Mouse (Mus musculus): Measurements from ENCODE around the gene Pak2.

Pak2 gene

DNA sequence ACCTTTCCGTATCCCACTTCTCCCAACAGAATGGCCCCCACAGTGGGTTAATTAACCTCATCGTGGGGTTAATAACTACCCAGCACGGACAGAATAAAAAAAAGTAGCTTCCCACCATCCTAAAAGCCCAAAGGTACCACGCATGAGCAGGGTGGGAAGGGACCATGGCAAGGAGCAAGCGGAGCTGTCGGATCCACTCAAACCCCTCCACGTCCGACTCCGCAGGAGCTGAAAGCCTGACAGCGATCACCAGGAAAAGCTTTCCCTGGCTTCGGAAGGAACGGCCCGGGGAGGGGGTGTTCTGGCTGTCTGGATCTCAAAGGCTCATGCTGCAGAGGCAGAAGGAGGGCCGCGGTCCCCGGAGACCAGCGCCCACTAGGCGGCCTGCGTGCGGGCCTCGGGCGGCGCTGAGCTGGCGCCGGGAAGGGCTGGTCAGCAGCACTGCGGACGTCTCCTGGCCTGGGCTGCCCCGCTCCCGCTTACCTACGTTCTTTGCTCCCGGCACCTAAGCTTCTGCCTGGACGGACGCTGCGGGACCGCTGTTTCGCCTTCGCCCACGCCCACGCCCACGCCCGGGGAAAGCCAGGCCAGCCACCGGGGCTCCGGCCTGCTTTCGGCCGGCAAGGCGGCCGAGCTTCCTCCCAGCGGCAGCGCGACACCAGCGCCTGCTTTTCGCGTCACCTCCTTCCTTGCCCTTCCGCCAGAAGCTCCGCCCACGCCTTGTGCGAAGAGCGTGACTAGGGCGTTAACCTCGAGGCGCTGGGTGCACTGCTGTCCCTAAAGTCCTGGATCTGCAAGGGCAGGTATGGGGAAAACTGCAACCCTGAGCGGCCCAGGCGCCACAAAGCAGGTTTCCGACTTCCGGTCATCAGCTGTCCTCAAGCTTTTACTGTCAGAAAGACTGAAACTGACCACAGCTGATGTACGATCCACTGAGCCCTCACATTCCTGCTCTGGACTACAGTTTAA, 76.3 kb downstream of the Pak2 start, which contains the start of gene Senp5:
Gene Senp5 (minus strand): TSS at position 779 of the 969 bp plus-strand sequence.
- DNase-seq (ENCODE audit: low spot score in 2 of 2): peak; percentile 87 to 89

DNA sequence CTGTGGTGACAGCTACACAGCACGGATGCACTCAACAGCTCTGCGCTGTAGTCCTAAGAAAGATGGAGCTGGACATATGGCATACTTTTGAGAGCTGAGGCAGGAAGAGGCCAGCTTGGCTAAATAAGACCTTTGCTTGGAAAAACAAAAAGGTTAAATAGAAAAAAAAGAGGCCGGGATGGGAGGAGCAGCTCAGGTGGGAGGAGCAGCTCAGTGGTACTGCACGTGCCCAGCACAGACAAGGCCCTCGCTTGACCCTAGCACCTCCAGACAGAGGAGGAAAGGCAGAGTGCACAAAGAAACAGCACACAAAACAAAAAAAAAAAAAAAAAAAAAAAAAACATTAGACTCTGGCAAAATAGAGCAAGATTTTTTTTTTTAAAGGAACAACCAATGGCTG, 82.8 kb downstream of the Pak2 start:
- no peak for DNase-seq (ENCODE audit: low spot score in 2 of 2)

DNA sequence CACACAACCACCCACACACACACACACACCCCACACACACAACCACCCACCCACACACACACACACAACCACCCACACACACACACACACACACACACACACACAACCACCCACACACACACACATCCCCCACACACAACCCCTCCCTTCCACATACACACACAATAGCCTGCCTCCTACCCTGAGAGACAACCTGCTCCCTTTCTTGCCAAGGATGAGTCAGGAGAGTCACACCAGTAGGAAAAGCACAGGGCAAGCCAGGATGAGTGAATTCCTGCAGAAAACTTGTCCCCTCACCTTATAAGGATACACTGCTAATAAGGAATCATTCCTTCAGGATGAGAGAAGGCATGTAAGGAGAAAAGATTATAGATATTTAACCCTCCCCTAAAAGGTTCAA, 85.2 kb downstream of the Pak2 start:
- no peak for DNase-seq (ENCODE audit: low spot score in 2 of 2)

DNA sequence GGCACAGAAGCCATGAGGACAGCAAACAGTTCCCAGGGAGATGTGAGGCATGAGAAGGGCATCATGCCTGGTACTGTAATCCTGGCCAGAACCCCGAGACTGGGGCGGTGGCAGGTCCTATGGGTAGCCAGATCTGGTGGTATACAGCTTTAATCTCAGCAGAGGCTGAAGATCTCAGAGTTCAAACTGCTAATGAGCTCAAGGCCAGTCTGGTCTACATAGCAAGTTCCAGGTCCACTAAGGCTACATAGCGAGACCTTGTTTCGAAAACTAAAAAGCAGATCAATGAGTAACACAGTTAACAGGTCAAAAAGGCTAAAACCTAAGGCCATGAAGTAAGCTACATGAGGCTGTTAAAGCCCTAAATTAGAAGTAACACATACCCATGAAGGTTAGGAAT, 85.9 kb downstream of the Pak2 start:
- DNase-seq (ENCODE audit: low spot score in 2 of 2): no peak

DNA sequence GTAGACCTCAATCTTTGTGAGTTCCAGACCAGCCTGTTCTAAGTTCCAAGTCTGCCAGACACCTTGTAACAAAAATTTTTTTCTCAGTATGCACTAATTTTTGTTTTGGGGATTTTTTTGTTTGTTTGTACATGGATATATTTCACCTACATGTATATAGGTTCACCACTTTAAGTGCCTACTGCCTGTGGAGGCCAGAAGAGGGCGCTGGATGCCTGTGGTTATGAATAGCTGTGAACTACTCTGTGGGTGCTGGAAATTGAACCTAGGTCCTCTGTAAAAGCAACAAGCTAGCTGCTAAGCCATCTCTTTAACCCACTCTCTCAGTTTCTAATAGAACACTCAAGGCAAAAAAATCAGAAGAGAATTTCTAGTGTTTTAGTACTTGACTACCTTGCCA, 87.1 kb downstream of the Pak2 start:
- no peak for DNase-seq (ENCODE audit: low spot score in 2 of 2)

DNA sequence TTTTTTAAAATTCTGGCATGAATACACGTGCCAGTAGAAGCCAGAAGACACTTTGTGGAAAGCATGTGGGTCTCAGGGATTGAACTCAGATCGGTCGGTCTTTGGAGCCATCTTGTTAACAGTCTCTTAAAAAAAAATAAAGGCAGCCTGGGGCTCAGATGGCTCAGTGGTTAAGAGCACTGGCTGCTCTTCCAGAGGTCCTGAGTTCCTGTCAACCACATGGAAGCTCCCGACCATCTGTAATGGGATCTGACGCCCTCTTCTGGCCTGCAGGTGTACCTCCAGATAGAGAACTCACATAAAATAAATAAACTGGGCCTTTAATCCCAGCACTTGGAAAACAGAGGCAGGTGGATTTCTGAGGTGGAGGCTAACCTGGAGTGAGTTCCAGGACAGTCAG, 98.2 kb downstream of the Pak2 start:
- no peak for DNase-seq (ENCODE audit: low spot score in 2 of 2)

DNA sequence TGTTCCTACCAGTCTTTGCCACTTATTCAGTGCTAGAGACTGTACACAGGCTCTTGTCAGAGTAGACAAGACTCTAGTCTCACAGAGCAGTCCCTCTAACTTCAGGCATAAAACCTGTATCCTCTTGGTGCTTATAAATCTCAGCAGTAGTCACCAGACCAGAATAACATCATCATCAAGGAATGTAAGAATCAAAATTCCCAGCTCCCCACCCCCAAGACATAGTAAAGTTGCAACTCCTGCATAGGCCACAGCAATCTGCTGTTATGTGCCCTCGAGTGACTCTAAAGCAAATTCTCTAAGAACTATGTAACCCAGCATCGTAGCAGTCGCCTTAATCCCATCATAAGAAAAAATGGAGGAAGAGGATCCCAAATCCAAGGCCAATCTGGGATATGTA, 99.6 kb downstream of the Pak2 start:
- DNase-seq (ENCODE audit: low spot score in 2 of 2): no peak

DNA sequence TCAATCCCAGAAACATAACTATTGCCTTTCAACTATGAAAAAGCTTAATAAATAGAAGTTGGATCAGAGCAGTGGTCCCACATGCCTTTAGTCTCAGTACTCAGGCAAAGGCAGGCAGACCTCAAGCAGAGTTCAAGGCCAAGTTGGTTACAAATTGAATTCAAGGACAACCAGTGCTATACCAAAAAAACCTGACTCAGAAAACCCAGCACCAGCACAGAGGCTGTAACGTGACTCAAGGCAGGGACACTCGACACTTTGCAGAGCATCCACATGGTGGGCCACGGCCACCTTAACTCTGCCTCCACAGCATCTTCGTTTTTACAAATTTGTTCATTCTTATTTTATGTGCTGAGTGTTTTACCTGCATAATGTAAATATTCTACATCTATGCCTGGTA, 103.9 kb downstream of the Pak2 start:
- no peak for DNase-seq (ENCODE audit: low spot score in 2 of 2)
